Mouse (Mus musculus): ENCODE results near the gene Clca3a1. TPM values are rescaled to one million over a fixed set of nuclear protein-coding genes. Genes with fewer than 3 reads are reported as not detected.
A peak's percentile ranks its signal among the peaks of the same experiment; 100 is the strongest.

Clca3a1 gene
- total and polyA plus RNA-seq, 3 experiments, result 0.27 TPM; not detected in 2

DNA sequence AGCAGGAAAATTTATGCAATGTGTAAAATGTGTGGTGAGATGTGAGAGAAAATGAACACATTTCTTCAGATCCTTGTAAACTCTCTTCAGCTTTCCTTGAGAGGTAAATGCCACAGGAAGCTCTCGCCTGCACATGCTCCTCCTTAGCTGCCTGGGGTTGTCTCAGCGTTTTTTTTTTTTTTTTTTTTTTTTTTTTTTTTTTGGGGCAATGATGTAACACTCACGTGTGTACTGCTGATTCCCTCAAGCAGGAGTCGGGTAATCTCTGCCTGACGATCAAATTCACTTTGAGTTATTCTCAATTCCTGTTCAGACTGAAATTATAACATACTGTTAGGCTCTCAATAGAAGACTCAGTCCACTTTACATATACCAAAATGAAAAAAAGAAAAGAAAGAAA is 63.6 kb downstream of the Clca3a1 start:
- Histone ChIP-seq H3K9ac (ENCODE audit: insufficient read depth, low read depth) (no peak overlapping the region), H3K36me3 (replicated peaks in 1 of 2; ENCODE audit: control insufficient read depth in 1 of 2, insufficient read depth in 1 of 2, low read length in 1 of 2) (peaks cover 57 to 77% of the 10 kb centered on the region in 2 experiments), H3K4me1 (ENCODE audit: control insufficient read depth in 1 of 2, insufficient read depth in 2 of 2) (peaks cover 4 to 33% of the 10 kb centered on the region in 2 experiments; a peak in 3 of 4 replicates), H3K27ac (ENCODE audit: insufficient read depth, low read depth) (no peak overlapping the region), H3K4me3 (replicated peaks in 1 of 3; ENCODE audit: low read depth in 2 of 3, low read length in 2 of 3, poor library complexity in 1 of 3) (no peak overlapping the region), H3K4me2 (ENCODE audit: insufficient read depth, low read depth, poor library complexity, severe bottlenecking) (no peak overlapping the region), H3K9me3 (replicated peaks; ENCODE audit: low read length) (no peaks in the 10 kb centered on the region), H3K79me2 (replicated peaks; ENCODE audit: control insufficient read depth, extremely low read depth, insufficient read depth, poor library complexity, severe bottlenecking) (no peaks in the 10 kb centered on the region), H3K27me3 (replicated peaks) (no peaks in the 10 kb centered on the region)
- TF ChIP-seq EP300 (IDR thresholded peaks at IDR 0.05; ENCODE audit: low read length) (no peak), JUND (conservative IDR thresholded peaks at IDR 0.05; ENCODE audit: low read depth, low read length) (no peak), ZMIZ1 (IDR thresholded peaks at IDR 0.05; ENCODE audit: low read depth, low read length) (no peak), CHD1 (IDR thresholded peaks at IDR 0.05; ENCODE audit: low read depth, low read length) (no peak), RAD21 (IDR thresholded peaks at IDR 0.05; ENCODE audit: low read depth, low read length) (no peak), MEF2A (IDR thresholded peaks at IDR 0.05; ENCODE audit: borderline replicate concordance, low read depth, low read length) (no peak), ELF1 (IDR thresholded peaks at IDR 0.05; ENCODE audit: low read depth, low read length) (no peak), USF1 (IDR thresholded peaks at IDR 0.05; ENCODE audit: low read depth, low read length) (no peak), GABPA (IDR thresholded peaks at IDR 0.05; ENCODE audit: insufficient replicate concordance, low read depth, low read length) (no peak), MXI1 (IDR thresholded peaks at IDR 0.05; ENCODE audit: low read depth, low read length) (0 out of 2 replicates have a peak, but pooled peaks have one; percentile 37), ZNF384 (IDR thresholded peaks at IDR 0.05; ENCODE audit: low read depth, low read length) (peak; percentile 98), UBTF (IDR thresholded peaks at IDR 0.05; ENCODE audit: low read depth, low read length) (no peak), MAX (IDR thresholded peaks at IDR 0.05; ENCODE audit: low read length) (no peak), TBP (conservative IDR thresholded peaks at IDR 0.05; ENCODE audit: low read depth, low read length) (no peak), CTCF (conservative IDR thresholded peaks at IDR 0.05 in 1 of 2, IDR thresholded peaks at IDR 0.05 in 1 of 2; ENCODE audit: low read depth in 2 of 2, low read length in 2 of 2) (no peak), NELFE (IDR thresholded peaks at IDR 0.05; ENCODE audit: low read depth, low read length) (no peak), TCF12 (IDR thresholded peaks at IDR 0.05; ENCODE audit: low read depth, low read length) (no peak), CHD2 (IDR thresholded peaks at IDR 0.05; ENCODE audit: low read length) (no peak), HCFC1 (IDR thresholded peaks at IDR 0.05; ENCODE audit: low read depth, low read length) (no peak), PAX5 (IDR thresholded peaks at IDR 0.05; ENCODE audit: low read length) (no peak), ETS1 (conservative IDR thresholded peaks at IDR 0.05; ENCODE audit: low read depth, low read length) (peak; percentile 45; the same call in 1 of the 2 replicates), SMC3 (IDR thresholded peaks at IDR 0.05; ENCODE audit: low read depth, low read length) (no peak), SIN3A (IDR thresholded peaks at IDR 0.05; ENCODE audit: low read length) (no peak), USF2 (conservative IDR thresholded peaks at IDR 0.05; ENCODE audit: low read depth, low read length) (no peak), ZKSCAN1 (IDR thresholded peaks at IDR 0.05; ENCODE audit: borderline replicate concordance, low read depth, low read length) (no peak), RCOR1 (conservative IDR thresholded peaks at IDR 0.05; ENCODE audit: low read depth, low read length) (no peak), KAT2A (IDR thresholded peaks at IDR 0.05; ENCODE audit: insufficient replicate concordance, low read length) (no peak), JUN (IDR thresholded peaks at IDR 0.05; ENCODE audit: insufficient read depth, low read depth, low read length) (no peak), NRF1 (IDR thresholded peaks at IDR 0.05; ENCODE audit: low read depth, low read length) (no peak), POLR2AphosphoS2 (IDR thresholded peaks at IDR 0.05; ENCODE audit: low read depth, low read length) (no peak), MYC (IDR thresholded peaks at IDR 0.05; ENCODE audit: low read depth, low read length) (0 out of 2 replicates have a peak, but pooled peaks have one; percentile 35), POLR2A (IDR thresholded peaks at IDR 0.05; ENCODE audit: low read depth, low read length) (no peak), MAFK (IDR thresholded peaks at IDR 0.05; ENCODE audit: insufficient replicate concordance, low read length) (no peak), IRF4 (IDR thresholded peaks at IDR 0.05; ENCODE audit: low read depth, low read length) (no peak), E2F4 (IDR thresholded peaks at IDR 0.05; ENCODE audit: insufficient replicate concordance, low read depth, low read length) (no peak), BHLHE40 (IDR thresholded peaks at IDR 0.05; ENCODE audit: low read depth, low read length) (peak; percentile 94), ZC3H11A (IDR thresholded peaks at IDR 0.05; ENCODE audit: low read depth, low read length) (no peak), MAZ (IDR thresholded peaks at IDR 0.05; ENCODE audit: low read depth, low read length) (0 out of 2 replicates have a peak, but pooled peaks have one; percentile 19)
- peak; percentile 29 for DNase-seq (ENCODE audit: extremely low read depth)
- dilution Hi-C loops (cut with MboI; ENCODE audit: extremely low pct_ligation_motif_present, extremely low pct_unique_long_range_greater_than_20kb, low sequenced_read_pairs) (no loop called here), in situ Hi-C loops (cut with MboI; ENCODE audit: low pct_ligation_motif_present, low pct_unique_long_range_greater_than_20kb, low sequenced_read_pairs) (no loop called here)

Data from CH12.LX (cell line).